Mouse (Mus musculus) kidney, adult 2 months (tissue): ENCODE data around the gene Slc44a3.

ENCODE experiments used
- CTCF ChIP-seq: fragments of 200-500 bp; conservative IDR thresholded peaks from 2 replicates; pipeline ENCODE4 v1.5.1; 2011; ENCODE audit warnings: low read depth, mild to moderate bottlenecking, control low read depth, low read length, moderate library complexity, mixed read lengths; ENCODE audit not compliant: insufficient read depth, insufficient read length
- POLR2A ChIP-seq: fragments of 200-500 bp; IDR thresholded peaks from one replicate; pipeline ENCODE4 v1.6.1; 2011; ENCODE audit warnings: low read depth, low read length, control low read depth

- TF ChIP-seq POLR2A = no peak
- no peak for TF ChIP-seq CTCF
Observed at GRCm38 (mm10) chr3:121561803-121562202, 29.6 kb upstream of the Slc44a3 start.
